Mouse (Mus musculus) fibroblast of lung, adult 2 months (primary cell): ENCODE measurements around the gene Gm17662.

Source experiments
- DNase-seq: peaks from one replicate; pipeline ENCODE4 v3.0.0-alpha.2; 2011; ENCODE audit warnings: low read depth

Gm17662 gene

DNA sequence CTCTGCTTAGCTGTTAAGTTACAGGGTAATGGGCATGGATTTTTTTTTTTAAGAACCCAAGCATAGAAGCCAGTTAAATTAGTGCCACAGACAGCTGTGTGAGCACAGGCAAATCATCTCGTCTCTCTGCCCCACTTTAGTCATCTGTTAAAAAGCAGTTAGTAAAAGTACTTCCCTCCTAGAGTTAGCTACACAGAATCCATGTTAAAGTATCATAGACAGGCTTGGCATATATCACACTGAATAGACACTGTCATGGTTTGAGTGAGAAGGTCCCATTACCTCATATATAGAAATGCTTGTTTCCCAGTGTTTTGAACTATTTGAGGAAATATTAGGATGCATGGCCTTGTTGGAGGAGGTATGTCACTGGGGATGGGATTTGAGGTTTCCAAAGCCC, at the start of gene Gm17662:
Gene Gm17662, plus strand, starts transcription at position 301 of the 400 bp plus-strand sequence.
- no peak for DNase-seq

DNA sequence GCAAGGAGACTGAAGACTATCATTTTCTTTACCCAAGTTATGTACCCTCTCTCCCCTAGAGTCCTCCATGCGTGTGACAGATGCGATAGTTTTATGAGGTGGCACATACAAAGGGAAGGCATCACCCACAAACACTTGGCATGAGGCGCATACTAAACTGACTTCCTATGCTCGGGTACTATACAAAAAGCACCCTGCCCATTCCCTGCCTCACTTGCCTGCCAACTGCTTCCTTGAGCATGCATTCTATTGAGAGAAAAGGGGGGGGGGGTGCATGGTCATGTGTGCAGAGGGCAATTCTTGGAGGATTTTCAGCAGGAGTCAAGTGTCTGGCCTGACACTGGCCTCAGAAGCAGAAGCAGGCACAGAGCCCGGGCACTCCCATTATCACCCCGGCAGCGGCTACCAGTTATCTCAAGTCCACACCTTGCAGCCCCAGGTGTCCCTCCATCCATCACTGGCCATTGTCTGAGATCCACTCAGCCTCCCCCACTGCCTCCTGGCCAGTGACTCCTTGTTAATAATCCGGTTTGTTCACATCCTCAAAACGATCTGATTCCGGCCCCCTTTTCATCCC, 46.3 kb upstream of the Gm17662 start:
- no peak for DNase-seq

DNA sequence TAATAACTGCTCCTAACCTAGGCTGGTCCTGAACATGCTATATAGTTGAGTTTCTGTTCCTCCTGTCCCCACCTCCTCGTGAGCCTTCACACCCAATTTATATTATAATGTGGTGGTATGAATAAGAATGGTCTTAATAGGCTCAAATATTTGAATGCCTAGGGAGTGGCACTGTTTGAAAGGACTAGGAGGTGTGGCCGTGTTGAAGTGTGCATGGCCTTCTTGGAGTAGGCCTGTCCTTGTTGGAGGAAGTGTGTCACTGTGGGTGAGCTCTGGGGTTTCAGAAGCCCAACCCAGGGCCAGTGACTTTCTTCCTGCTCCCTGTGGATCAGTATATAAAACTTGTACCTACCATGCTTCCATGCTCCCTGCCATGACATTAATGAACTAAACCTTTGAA, 43.5 kb upstream of the Gm17662 start:
- DNase-seq: no peak

DNA sequence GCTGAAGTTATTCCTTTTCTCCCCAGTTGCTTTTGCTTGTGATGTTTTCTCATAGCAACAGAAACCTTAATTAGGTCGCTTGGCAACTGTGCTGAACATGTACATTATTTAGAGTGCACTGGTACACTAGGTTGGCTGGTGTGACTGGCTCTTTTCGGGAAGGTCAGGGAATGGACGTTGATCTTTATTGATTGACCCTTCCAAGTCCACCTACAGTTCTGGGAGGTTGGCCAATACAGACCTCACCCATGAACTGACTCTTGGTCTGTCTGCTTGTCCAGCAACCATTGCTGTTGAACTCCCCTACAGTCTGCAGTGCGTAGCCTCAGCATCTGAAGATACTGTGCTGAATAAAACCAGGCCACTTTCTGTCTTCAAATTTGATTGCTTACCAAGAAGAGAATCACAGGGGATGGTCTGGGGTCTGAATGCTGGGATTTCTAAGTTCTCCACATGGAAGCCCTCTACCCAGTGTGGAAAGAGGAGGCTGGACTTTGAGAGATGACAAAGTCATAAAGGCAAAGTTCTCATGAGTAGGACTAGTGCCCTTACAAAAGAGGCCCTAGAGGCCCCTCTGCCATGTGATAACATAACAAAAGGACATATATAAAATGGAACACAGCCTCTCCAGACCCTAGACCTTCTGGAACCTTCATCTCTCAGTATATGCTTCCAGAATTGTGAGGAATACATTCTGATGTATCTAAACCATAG, 40.5 kb upstream of the Gm17662 start:
- no peak for DNase-seq

DNA sequence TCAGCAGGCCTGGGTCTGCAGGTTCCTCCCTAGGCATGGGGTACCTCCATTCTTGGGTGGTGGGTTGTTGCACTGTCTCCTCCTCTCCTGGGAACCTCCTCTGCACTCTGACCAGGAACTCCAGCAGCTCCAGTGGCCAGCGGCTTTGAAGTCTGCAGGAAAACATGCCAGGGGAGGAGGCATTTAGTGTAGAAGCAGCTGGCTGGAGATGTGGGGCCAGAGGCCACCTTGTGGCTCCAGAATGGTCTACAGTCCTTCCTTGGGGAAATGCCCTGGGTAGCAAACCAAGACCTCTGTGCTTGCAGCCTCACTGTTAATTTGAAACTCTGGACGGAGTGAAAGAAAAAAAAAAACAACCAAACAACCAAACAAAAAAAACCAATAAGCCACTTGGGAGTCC, 39.6 kb upstream of the Gm17662 start:
- DNase-seq: no peak

DNA sequence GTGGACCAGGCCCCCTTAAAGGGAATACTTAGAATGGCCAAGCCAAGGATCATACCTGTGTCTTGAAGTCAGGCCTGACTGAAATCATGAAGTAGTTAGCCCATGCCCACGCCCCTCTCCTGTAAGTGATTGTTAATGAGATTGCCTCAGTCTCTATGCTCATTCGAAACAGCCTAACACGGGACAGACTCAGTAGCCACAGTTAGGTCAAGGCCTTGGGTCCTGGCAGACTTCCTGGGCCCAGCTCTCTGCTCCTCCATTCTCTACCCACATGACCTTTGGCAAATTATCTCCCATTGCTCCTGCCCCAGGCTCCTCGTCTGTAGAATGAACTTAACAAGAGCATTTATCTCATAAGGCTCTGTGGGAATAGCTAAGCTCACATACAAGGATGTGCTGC, 38.1 kb upstream of the Gm17662 start:
- DNase-seq: no peak

DNA sequence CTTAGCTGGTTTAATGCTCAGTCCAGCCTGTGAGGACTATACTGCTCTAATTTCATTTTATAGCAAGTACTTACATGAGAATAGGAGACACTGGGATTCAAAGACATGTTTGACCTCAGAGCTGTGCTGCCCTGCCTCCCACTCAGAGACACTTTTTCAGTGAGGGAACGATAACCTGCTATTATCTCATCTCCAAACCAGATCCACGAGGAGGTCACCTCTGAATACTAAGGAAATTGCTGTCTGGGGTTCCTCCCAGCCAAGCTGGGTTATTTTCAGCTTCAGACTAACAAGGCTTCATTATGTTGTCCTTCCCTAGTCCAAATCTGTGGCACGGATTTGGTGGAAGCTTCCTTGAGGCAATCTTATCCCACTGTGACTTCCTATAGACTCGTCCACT, 37.2 kb upstream of the Gm17662 start:
- DNase-seq: no peak

DNA sequence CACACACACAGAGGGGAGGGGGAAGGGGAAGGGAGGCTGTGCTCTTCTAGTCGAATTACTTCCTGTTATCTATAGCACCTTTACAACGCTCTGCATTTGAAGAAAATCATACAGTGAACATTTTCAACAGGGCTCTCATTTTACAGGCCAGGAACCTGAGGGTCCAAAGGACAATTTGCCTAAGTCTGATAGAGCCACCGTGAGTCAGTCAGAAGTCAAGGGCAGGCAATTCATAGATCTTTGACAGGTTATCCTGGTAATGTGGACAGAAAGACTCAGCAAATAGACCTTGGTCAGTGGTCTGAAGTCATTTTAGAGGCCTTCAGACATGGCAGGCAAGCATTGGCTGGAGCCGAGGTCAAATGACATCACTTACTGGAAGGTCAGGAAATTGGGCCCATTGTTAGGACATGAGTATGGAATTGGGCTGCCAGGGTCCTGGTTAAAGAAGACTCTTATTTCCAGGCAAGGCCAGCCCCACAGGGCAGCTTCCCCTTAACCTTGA, 33.5 kb upstream of the Gm17662 start:
- no peak for DNase-seq

DNA sequence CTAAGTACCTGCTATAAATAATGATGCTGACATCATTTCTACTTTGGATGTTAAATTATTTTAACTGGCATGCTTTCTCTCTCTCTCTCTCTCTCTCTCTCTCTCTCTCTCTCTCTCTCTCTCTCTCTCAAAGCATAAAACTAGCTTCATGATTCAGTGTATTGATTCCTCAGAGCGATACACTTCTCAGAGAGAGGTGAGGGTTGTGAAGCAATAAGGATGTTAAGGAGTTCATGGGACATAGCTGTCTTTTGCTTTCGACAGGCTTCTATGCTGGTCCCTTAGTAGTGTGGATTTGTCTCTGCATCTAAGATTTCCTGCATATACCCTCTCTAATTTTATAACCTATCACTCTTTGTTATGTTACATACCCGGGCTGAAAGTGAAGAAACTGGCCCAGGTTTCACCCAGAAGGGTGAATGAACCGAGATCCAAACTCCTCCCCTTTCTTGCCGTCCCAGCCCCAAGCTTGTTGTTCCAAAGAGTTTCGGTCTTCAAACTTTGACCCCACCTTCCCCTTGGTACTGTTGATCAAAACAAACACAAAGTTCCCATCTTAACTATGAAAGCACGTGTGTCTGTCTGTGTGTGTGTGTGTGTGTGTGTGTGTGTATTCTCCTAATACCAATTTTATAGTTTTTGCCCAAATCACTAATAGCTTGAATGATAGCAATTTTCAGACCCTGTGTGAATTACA, 32.6 kb upstream of the Gm17662 start:
- no peak for DNase-seq

DNA sequence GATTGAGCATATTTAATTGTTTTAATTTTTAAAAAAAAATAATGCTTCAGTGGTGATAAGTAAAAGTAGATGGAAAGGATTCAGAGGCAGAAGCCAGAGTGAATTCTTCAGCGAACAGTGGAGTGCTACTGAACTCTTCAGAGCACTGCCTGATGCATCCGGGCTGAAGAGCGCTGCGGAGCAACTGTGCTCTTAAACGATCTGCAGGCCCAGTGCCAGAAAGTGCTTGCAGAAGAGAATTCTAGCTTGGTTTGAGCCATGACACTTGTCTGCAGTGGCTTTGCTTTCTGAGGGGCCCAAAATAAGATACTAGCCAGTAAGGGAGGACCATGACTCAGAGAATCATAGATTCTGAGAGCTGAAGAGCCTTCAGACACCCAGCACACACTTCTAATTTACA, 28.2 kb upstream of the Gm17662 start:
- no peak for DNase-seq

DNA sequence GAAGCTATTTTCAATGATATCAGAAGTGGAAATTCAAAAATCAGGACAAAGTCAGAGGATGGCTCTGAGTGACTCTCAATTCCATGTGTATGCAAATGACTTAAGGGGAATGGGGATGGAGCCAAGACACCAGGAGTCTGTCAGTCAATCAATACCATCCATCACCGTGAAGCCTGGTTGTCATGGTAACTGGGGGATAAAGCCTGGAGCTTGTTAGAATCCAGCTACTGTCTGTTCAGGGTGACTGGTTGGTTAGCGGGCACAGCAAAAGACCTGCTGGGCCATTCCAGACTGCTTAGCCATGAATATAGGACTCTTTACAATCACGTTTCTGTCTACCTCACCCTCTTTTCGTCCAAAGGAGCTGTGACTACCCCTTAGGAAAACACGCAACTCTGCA, 22.0 kb upstream of the Gm17662 start:
- DNase-seq: no peak

DNA sequence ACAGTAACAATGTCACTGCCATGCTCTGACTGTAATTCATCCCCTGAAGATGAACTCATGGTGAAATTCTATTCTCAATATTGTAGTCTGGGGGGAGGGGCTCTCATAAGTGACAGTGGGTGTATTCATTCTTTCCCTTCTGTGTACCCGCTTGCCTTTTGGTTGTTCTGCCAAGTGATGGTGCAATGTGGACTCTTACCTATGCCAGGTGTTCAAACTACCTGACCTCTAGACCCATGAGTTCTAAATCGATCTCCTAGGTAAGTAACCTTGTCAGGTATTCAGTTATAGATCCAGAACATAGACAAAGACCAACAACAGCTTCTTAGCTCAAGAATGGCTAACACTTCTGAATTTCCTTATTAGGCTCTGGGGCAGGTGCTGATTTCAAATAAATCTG, 18.8 kb upstream of the Gm17662 start:
- DNase-seq: no peak

DNA sequence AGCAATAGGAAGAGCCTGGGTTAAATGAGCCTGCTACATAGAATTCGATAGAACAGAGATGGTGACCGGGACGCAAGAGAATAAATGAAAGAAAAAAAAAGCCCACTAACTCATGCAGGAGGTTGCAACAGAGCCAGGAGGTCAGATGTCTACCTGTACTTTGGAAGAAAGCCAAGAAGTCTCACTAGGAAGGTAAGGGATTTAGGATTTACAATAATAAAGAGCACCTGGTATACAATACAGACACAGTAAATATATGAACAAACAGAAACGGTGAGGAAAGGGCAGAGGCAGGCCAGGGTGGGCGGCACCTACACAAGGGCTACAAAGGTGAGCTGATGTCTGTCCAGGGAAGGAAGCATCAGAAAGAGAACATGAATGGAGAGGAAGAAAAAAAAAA, 14.9 kb upstream of the Gm17662 start:
- DNase-seq: no peak

DNA sequence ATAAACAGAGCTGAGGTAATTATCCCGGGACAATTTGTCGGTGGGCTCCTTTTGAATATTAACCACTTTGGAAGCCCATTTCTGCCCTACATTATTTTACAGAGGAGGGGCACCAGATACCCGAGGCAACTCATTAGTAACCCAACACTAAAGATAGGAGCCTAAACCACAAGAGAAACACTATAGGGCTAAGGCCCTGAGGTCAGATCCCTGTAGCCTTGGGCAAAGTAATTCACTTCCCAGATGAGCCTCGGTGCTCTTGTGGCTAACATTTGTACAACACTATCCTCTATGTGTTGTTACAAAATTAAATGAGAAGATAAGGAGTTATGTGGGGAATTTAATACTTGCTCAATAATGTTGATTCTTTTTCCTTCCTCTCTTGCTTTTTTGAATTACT, 13.6 kb upstream of the Gm17662 start:
- no peak for DNase-seq

DNA sequence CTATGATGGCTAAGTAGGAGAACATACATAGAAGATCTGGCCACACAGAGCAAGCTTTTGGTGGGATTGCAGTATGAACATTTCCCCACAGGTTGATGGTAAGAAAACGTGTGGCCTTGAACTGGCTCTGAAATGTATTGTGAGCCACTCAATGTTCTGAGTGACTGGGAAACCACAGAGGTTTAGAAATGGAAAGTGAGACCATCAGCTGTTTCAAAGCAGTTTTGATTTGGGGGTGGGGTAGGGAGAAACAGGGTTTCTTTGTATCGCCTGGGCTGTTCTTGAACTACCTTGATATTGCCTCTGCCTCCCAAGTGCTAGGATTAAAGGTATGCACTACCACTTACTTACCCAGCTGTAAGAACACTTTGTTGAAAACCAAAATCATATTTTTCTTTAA, 1.9 kb upstream of the Gm17662 start:
- no peak for DNase-seq

DNA sequence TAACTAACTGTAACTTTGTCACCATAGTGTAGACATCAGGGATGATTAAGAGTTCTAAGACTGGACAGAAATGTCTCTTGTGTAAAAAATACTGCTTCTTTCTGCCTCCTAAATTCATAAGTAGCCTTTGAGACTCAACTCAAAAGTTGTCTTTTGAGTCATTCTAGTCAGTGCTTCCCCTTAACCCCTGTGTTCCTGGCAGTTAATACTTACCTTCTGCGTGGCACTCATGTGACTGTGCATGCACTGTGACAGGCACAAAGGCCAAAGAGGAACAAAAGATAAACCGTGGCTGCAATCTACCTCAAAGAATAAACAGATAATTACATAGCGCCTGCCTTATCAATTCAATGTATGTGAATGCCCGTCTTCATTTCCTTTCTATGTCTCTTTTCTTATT, 694 bp downstream of the Gm17662 start:
- no peak for DNase-seq

DNA sequence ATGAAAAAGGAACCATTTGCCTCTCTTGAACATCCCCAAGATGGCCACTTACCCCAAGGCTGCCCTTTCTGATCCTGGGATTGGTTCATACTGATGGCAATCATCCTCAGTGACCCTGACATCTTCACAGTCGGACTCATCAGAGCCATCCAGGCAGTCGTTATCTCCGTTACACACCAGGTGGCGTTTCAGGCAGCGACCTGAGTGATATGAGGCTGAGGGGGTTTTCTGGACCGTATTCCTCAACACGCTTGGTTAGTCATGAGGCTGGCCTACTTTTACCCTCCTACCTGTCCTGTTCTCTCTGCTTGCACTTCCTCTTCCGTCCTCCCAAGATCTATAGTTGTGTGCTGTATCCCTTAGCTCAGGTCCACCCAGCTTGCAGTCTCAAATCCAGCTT, 4.1 kb downstream of the Gm17662 start:
- no peak for DNase-seq

DNA sequence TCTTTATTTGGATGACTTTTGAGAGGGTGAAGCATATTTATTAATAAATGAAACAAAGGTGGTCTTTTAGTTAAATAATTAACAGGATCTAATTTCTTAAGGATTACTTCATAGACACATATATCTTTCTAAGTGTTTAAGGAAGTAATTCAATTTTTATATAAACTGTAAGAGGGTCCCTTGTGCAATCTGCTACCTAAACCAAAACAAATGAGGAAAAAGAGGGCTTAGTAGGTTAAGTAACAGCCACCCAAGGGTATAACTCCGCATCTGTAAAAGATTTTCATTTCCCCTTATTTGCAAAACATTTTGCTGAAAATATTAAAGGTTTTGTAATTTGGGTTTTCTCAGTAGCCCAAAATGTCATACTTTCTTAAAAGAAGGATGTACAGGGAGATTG, 7.3 kb downstream of the Gm17662 start:
- DNase-seq: no peak

DNA sequence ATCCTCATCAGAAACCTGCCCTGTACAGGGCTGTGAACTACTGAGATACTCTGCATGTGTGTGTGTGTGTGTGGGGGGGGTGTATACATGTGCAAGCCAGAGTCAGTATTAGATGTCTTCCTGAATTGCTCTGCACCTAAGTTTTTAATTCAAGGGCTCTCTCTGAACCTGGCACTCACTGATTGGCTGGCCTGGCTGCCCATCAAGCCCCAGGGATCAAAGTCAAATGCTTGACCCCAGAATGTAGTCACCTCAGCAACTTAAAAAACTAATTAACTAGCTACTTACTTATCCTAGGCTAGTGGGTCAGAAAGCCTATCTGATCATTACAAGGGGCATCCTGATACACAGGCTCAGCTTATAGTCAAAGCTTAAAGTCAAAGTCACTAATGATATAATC, 12.5 kb downstream of the Gm17662 start:
- no peak for DNase-seq

DNA sequence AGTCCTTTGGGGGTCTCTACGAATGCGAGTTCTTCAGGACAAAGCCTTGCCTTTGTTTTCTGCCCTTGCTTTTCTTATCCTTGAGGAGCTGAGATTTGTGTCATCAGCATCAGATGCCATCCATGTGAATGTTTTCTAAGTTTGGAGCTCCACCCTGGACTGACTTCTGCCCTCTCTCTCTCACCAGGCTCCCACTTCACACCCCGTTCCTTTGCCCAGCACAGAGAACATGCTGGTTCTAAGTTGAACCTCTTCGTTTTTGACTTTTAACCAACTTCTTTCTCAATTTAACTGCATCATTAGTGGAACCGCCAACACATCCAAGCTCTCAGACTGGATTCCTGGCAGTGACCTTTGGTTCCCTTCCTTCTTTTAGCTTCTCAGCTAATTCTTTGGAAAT, 13.1 kb downstream of the Gm17662 start:
- DNase-seq: no peak

DNA sequence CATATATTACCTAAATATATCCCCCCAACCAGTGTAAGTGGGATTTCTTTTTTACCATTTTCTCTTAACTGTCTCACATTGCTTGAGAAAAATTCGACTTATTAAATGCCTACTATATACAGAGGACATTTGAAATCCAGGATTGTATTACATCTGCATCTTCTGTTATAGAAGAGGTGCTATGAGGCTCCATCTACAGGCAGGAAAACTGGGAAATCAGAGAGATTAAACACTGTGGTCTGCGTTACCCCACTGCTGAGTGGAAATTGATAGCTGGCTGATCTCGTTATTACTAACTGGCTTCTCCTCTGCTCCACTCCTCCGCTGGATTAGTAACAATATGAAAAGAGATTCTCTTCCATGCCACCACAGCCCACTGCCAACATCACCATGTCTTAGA, 18.7 kb downstream of the Gm17662 start:
- no peak for DNase-seq

DNA sequence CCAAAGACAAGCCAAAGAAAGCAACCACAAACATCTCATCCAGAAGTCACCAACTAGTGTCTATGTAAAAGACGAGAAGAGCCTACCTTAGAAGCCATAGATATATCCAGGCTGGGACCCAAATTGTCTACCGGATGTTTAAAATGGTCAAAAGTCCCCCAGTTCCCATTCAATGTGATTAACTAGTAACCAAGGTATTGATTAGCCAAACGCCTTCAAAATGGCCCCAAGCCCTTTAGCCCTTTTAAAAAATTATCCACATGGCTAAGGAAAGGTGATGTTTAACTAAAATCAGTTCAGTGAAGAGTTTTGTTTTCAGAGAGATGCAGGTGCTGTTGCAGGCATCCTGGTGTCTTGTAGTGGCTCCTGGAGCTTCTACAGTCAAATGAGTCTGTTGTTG, 19.2 kb downstream of the Gm17662 start, which contains the start of gene C8a:
Gene C8a, minus strand, starts transcription at position 76 of the 400 bp plus-strand sequence.
- no peak for DNase-seq

DNA sequence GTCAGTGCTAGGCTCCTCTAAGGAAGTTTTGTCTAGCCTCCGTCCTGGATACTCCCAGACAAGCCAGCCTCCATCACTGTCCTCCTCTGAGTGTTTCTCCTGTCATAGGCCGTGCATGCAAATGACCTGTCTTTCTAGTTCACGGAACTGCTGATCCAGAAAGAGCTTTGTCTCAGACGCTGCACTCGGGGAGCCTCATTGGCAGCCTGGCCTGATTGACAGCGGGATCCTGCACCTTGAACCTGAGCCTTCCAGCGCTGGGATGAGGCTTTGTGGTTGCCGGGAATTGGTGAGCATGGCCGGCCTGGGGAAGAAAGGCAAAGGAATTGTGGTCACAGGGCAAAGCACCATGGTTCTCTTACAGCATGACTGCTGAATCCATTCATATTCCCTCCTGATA, 30.4 kb downstream of the Gm17662 start:
- DNase-seq: no peak
